Mouse (Mus musculus) cerebellum, adult 2 months (tissue): ENCODE measurements around the gene Aoah.

Source experiments
- CTCF ChIP-seq: fragments of 200-500 bp; IDR thresholded peaks from 2 replicates; pipeline ENCODE4 v1.5.1; 2011; ENCODE audit warnings: low read depth, mild to moderate bottlenecking, control low read depth, low read length, moderate library complexity, borderline replicate concordance; ENCODE audit not compliant: insufficient read depth
- POLR2A ChIP-seq: fragments of 200-500 bp; IDR thresholded peaks from 2 replicates; pipeline ENCODE4 v1.6.1; 2011; ENCODE audit warnings: low read length, control low read depth, borderline replicate concordance; ENCODE audit not compliant: insufficient read depth

DNA sequence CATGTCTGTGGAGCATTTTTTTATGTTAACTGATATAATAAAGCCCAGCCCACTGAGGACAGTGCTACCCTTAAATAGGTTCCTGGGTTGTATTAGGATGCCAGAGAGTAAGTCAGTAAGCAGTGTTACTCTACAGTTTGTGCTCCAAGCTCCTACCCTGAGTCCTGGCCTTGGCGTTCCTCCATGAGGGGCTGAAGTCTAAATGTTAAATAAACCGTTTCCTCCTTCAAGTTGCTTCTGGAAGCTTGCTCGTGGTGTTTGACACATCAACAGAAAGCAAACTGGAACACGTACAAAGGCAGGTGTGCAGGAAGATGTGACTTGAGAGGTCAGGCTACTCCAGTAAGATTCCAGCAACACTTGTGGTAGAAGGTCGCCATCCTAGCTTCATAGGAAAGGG, 10.3 kb upstream of the Aoah start:
- no peak for TF ChIP-seq CTCF
- TF ChIP-seq POLR2A = no peak
